Comparison of ENCODE assay signal across 8 mouse cellular contexts in the genomic region with DNA sequence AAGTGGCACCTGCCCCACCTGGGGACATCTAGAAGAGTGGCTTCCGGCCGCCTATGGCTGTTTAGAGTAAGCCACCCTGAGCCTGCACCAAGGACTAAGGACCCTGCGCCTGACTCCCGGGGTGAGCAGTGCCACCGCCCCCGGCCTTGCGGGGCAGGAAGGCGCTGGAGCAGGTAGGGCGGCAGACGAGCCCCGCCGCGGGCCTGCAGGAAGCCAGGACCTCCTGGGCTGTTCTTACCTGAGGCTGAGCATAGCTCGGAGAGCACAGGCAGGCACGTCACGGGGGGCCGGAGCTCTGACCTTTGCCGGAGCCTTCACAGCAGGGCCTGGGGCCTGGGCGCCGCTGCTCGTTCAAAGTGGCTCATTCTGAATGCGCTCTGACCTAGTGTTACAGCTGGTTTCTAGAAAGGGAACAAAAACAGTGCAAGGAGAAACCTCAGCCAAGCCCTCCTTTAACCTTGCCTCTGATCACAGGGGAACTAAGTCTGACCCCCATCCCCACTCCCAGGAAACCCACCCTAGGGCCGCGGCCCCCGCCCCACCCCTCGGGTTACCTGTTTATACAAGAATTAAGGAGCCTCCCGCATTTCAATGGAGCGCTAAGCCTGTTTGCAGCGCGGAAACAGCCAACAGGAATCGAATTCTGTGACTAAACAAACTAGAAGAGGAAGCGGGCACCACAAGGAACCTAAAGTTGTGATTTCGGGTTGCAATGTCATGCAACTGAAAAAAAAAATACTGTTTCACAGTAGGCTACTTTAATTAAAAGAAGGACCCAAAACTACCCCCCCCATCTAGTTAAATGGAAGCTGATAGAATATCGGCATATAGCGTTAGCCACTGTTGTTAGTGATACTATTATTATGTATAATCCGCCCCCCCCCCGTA. TPM values are rescaled to one million over a fixed set of nuclear protein-coding genes. Genes with fewer than 3 reads are reported as not detected.
DNase-seq lines count a peak whose midpoint lies in the region; ATAC-seq and TF ChIP-seq lines count a peak whose summit lies in the region.

No protein-coding gene starts in this region.

- H3K27ac ChIP-seq in embryonic facial prominence, embryonic 14.5 days (replicated peaks; ENCODE audit: low read depth, low read length) = peak overlapping the region; percentile 84
- peak overlapping the region; percentile 67; the same call in 1 of the 2 replicates for H3K27ac ChIP-seq in hindbrain, embryonic 12.5 days
- peak overlapping the region; percentile 87 for H3K27ac ChIP-seq in limb, embryonic 15.5 days
- no peak overlapping the region for H3K27ac ChIP-seq in testis, adult 2 months (ENCODE audit: control insufficient read depth, insufficient read depth, low read depth, low read length)

- peak overlapping the region; percentile 72 for H3K4me2 ChIP-seq in embryonic facial prominence, embryonic 14.5 days (ENCODE audit: low read depth, low read length)
- peak overlapping the region; percentile 76 for H3K4me2 ChIP-seq in hindbrain, embryonic 12.5 days (replicated peaks)
- peak overlapping the region; percentile 88 for H3K4me2 ChIP-seq in limb, embryonic 15.5 days

- TF ChIP-seq POLR2A in testis, adult 2 months (IDR thresholded peaks at IDR 0.05; ENCODE audit: control insufficient read depth, low read depth, low read length) = no peak

- H3K9me3 ChIP-seq in embryonic facial prominence, embryonic 14.5 days (ENCODE audit: control insufficient read depth, low read length) = no peaks in the 10 kb centered on the region
- H3K9me3 ChIP-seq in hindbrain, embryonic 12.5 days (replicated peaks) = no peaks in the 10 kb centered on the region
- H3K9me3 ChIP-seq in limb, embryonic 15.5 days = no peaks in the 10 kb centered on the region

- peak overlapping the region; percentile 45 for H3K4me3 ChIP-seq in embryonic facial prominence, embryonic 14.5 days (ENCODE audit: low read depth, low read length)
- H3K4me3 ChIP-seq in hindbrain, embryonic 12.5 days = peak overlapping the region; percentile 40
- peak overlapping the region; percentile 52 for H3K4me3 ChIP-seq in limb, embryonic 15.5 days
- peak overlapping the region; percentile 66 for H3K4me3 ChIP-seq in testis, adult 2 months (ENCODE audit: control insufficient read depth, low read depth, low read length)

- no peak for TF ChIP-seq CTCF in testis, adult 2 months (IDR thresholded peaks at IDR 0.05; ENCODE audit: control insufficient read depth, insufficient read depth, insufficient replicate concordance, low read depth, low read length)

- ATAC-seq in embryonic facial prominence, embryonic 14.5 days (ENCODE audit: low read depth) = peak; percentile 58
- ATAC-seq in hindbrain, embryonic 12.5 days (ENCODE audit: low FRiP score) = peak; percentile 52; the same call in 1 of the 2 replicates
- ATAC-seq in limb, embryonic 15.5 days (ENCODE audit: insufficient number of reproducible peaks, low FRiP score, low TSS enrichment, low read depth) = no peak

- intact Hi-C loops in left cerebral cortex, postnatal 36 days (cut with DNase I) = no loop called here

- peak overlapping the region; percentile 66 for H3K9ac ChIP-seq in embryonic facial prominence, embryonic 14.5 days (ENCODE audit: low read depth, low read length)
- peak overlapping the region; percentile 50 for H3K9ac ChIP-seq in hindbrain, embryonic 12.5 days
- peak overlapping the region; percentile 31; the same call in 1 of the 2 replicates for H3K9ac ChIP-seq in limb, embryonic 15.5 days

- no peaks in the 10 kb centered on the region; the same call in 1 of the 2 replicates for H3K4me1 ChIP-seq in embryonic facial prominence, embryonic 14.5 days (ENCODE audit: control insufficient read depth, insufficient read depth, low read length)
- peaks cover 14% of the 10 kb centered on the region for H3K4me1 ChIP-seq in hindbrain, embryonic 12.5 days
- H3K4me1 ChIP-seq in limb, embryonic 15.5 days = peaks cover 12% of the 10 kb centered on the region
- H3K4me1 ChIP-seq in testis, adult 2 months (ENCODE audit: control insufficient read depth, insufficient read depth, low read length) = peaks cover 5% of the 10 kb centered on the region; the same call in 1 of the 2 replicates

- no peaks in the 10 kb centered on the region for H3K36me3 ChIP-seq in embryonic facial prominence, embryonic 14.5 days (ENCODE audit: control insufficient read depth, insufficient read depth, low read length)
- no peaks in the 10 kb centered on the region for H3K36me3 ChIP-seq in hindbrain, embryonic 12.5 days
- no peaks in the 10 kb centered on the region for H3K36me3 ChIP-seq in limb, embryonic 15.5 days
- no peaks in the 10 kb centered on the region for H3K36me3 ChIP-seq in testis, adult 2 months (ENCODE audit: control insufficient read depth, insufficient read depth, low read length)

- peak; percentile 49 to 52 for DNase-seq in lung, adult 18-20 months
- no peak for DNase-seq in lung, postnatal 25 days (ENCODE audit: low spot score)
- peak; percentile 54 for DNase-seq in embryonic facial prominence, embryonic 14.5 days (ENCODE audit: low spot score)
- peak; percentile 21 to 49 for DNase-seq in monocyte, adult 2 months (ENCODE audit: low read depth in 1 of 2, low spot score in 2 of 2)
- DNase-seq in left cerebral cortex, postnatal 36 days (ENCODE audit: low spot score in 2 of 2) = no peak

- 8% methylated on average over 33 of the region's 37 CpGs for WGBS in embryonic facial prominence, embryonic 14.5 days
- WGBS in hindbrain, embryonic 12.5 days = 5% methylated on average over 37 of the region's 37 CpGs
- 15% methylated on average over 35 of the region's 37 CpGs for WGBS in limb, embryonic 15.5 days

- H3K27me3 ChIP-seq in embryonic facial prominence, embryonic 14.5 days (replicated peaks; ENCODE audit: control insufficient read depth, insufficient read depth, low read length) = peaks cover 12% of the 10 kb centered on the region; the same call in 1 of the 2 replicates
- peaks cover 61% of the 10 kb centered on the region for H3K27me3 ChIP-seq in hindbrain, embryonic 12.5 days
- H3K27me3 ChIP-seq in limb, embryonic 15.5 days = peaks cover 22% of the 10 kb centered on the region
- H3K27me3 ChIP-seq in testis, adult 2 months (ENCODE audit: control insufficient read depth, insufficient read depth, low read length) = peaks cover 2% of the 10 kb centered on the region

RNA-seq across cellular contexts. Expression of a gene that starts 21.4 kb away (rescaled TPM):
- 6.7 and 10.4 TPM in 2 replicates for polyA plus RNA-seq in embryonic facial prominence, embryonic 14.5 days (2014; fragmentation: Nextera tagmentation; extraction: Ambion mirVana)
- 9.6 and 9.7 TPM in 2 replicates for polyA plus RNA-seq in hindbrain, embryonic 12.5 days (2016; fragmentation: Nextera tagmentation; extraction: Ambion mirVana)
- polyA plus RNA-seq in limb, embryonic 15.5 days (2015; fragmentation: Nextera tagmentation; extraction: Ambion mirVana) = 7.6 and 8.9 TPM in 2 replicates
- polyA plus RNA-seq in testis, adult 2 months (2012; rRNA removed) = 24.9 and 31.5 TPM in 2 replicates
- 1 to 10 TPM; 1.4 to 1.8 TPM for total RNA-seq in left cerebral cortex, postnatal 36 days (2021)

Comparison
In these comparisons a context has a peak if more than half of its experiments do, and no peak if none do; other contexts are left out.
1. DNase-seq: peak in lung, adult 18-20 months (2 of 2), embryonic facial prominence, embryonic 14.5 days (single experiment) and monocyte, adult 2 months (2 of 2); none in lung, postnatal 25 days (single experiment) and left cerebral cortex, postnatal 36 days (0 of 2).
2. Peak in every context shown above with its lines, with median percentiles within 50 percentile points of each other: H3K4me2 ChIP-seq, H3K4me3 ChIP-seq and H3K9ac ChIP-seq.